Mouse (Mus musculus): ENCODE measurements around the gene Itpkb. TPM values are rescaled to one million over a fixed set of nuclear protein-coding genes. Genes with fewer than 3 reads are reported as not detected.
A peak's percentile ranks its signal among the peaks of the same experiment; 100 is the strongest.

Gene Itpkb
- polyA plus RNA-seq, 1 experiment: 18.1 TPM

GRCm38 (mm10) chr1:180426405-180426804, 96.1 kb downstream of the Itpkb start:
- WGBS: 76% methylated on average over 6 of the region's 6 CpGs
- no peak overlapping the region for H3K4me3 ChIP-seq (replicated peaks; ENCODE audit: control insufficient read depth, low read depth, low read length)
- TF ChIP-seq CTCF (IDR thresholded peaks at IDR 0.05; ENCODE audit: control insufficient read depth, insufficient read depth, low read length): no peak
- no peak for TF ChIP-seq POLR2A (IDR thresholded peaks at IDR 0.05; ENCODE audit: borderline replicate concordance, control insufficient read depth, low read depth, low read length)
- H3K4me1 ChIP-seq (ENCODE audit: control insufficient read depth, insufficient read depth, low read length): peaks cover 3% of the 10 kb centered on the region; the same call in 1 of the 2 replicates
- H3K27ac ChIP-seq (ENCODE audit: control insufficient read depth, insufficient read depth, low read depth, low read length, poor library complexity): no peak overlapping the region

- 23% methylated on average over 10 of the region's 10 CpGs for WGBS
- TF ChIP-seq POLR2A (IDR thresholded peaks at IDR 0.05; ENCODE audit: borderline replicate concordance, control insufficient read depth, low read depth, low read length): no peak
- TF ChIP-seq CTCF (IDR thresholded peaks at IDR 0.05; ENCODE audit: control insufficient read depth, insufficient read depth, low read length): no peak
- H3K27ac ChIP-seq (ENCODE audit: control insufficient read depth, insufficient read depth, low read depth, low read length, poor library complexity): no peak overlapping the region
- peaks cover 3% of the 10 kb centered on the region; the same call in 1 of the 2 replicates for H3K4me1 ChIP-seq (ENCODE audit: control insufficient read depth, insufficient read depth, low read length)
- no peak overlapping the region for H3K4me3 ChIP-seq (replicated peaks; ENCODE audit: control insufficient read depth, low read depth, low read length)
Observed at GRCm38 (mm10) chr1:180427685-180428084, 97.4 kb downstream of the Itpkb start.

GRCm38 (mm10) chr1:180428101-180428712, 97.9 kb downstream of the Itpkb start:
- WGBS: 5% methylated on average over 9 of the region's 9 CpGs
- Histone ChIP-seq H3K27ac (ENCODE audit: control insufficient read depth, insufficient read depth, low read depth, low read length, poor library complexity) (no peak overlapping the region), H3K4me3 (replicated peaks; ENCODE audit: control insufficient read depth, low read depth, low read length) (no peak overlapping the region), H3K4me1 (ENCODE audit: control insufficient read depth, insufficient read depth, low read length) (peaks cover 3% of the 10 kb centered on the region; the same call in 1 of the 2 replicates)
- no peak for TF ChIP-seq POLR2A (IDR thresholded peaks at IDR 0.05; ENCODE audit: borderline replicate concordance, control insufficient read depth, low read depth, low read length)
- TF ChIP-seq CTCF (IDR thresholded peaks at IDR 0.05; ENCODE audit: control insufficient read depth, insufficient read depth, low read length): peak; percentile 89

- WGBS: 38% methylated on average over 8 of the region's 8 CpGs
- TF ChIP-seq POLR2A (IDR thresholded peaks at IDR 0.05; ENCODE audit: borderline replicate concordance, control insufficient read depth, low read depth, low read length) (no peak), CTCF (IDR thresholded peaks at IDR 0.05; ENCODE audit: control insufficient read depth, insufficient read depth, low read length) (no peak)
- H3K4me1 ChIP-seq (ENCODE audit: control insufficient read depth, insufficient read depth, low read length): peaks cover 3% of the 10 kb centered on the region; the same call in 1 of the 2 replicates
- no peak overlapping the region for H3K4me3 ChIP-seq (replicated peaks; ENCODE audit: control insufficient read depth, low read depth, low read length)
- H3K27ac ChIP-seq (ENCODE audit: control insufficient read depth, insufficient read depth, low read depth, low read length, poor library complexity): no peak overlapping the region
Observed at GRCm38 (mm10) chr1:180428871-180429270, 98.6 kb downstream of the Itpkb start.

GRCm38 (mm10) chr1:180429819-180430218, 99.5 kb downstream of the Itpkb start:
- 26% methylated on average over 5 of the region's 5 CpGs for WGBS
- peaks cover 3% of the 10 kb centered on the region; the same call in 1 of the 2 replicates for H3K4me1 ChIP-seq (ENCODE audit: control insufficient read depth, insufficient read depth, low read length)
- no peak for TF ChIP-seq CTCF (IDR thresholded peaks at IDR 0.05; ENCODE audit: control insufficient read depth, insufficient read depth, low read length)
- no peak for TF ChIP-seq POLR2A (IDR thresholded peaks at IDR 0.05; ENCODE audit: borderline replicate concordance, control insufficient read depth, low read depth, low read length)
- no peak overlapping the region for H3K4me3 ChIP-seq (replicated peaks; ENCODE audit: control insufficient read depth, low read depth, low read length)
- H3K27ac ChIP-seq (ENCODE audit: control insufficient read depth, insufficient read depth, low read depth, low read length, poor library complexity): no peak overlapping the region

GRCm38 (mm10) chr1:180431833-180432232, 101.5 kb downstream of the Itpkb start:
- Histone ChIP-seq H3K4me1 (ENCODE audit: control insufficient read depth, insufficient read depth, low read length) (peaks cover 3% of the 10 kb centered on the region; the same call in 1 of the 2 replicates), H3K4me3 (replicated peaks; ENCODE audit: control insufficient read depth, low read depth, low read length) (peak overlapping the region; percentile 7), H3K27ac (ENCODE audit: control insufficient read depth, insufficient read depth, low read depth, low read length, poor library complexity) (no peak overlapping the region)
- WGBS: under 1% methylated on average over 12 of the region's 12 CpGs
- TF ChIP-seq CTCF (IDR thresholded peaks at IDR 0.05; ENCODE audit: control insufficient read depth, insufficient read depth, low read length) (peak; percentile 59), POLR2A (IDR thresholded peaks at IDR 0.05; ENCODE audit: borderline replicate concordance, control insufficient read depth, low read depth, low read length) (no peak)

- no peak for TF ChIP-seq POLR2A (IDR thresholded peaks at IDR 0.05; ENCODE audit: borderline replicate concordance, control insufficient read depth, low read depth, low read length)
- H3K4me3 ChIP-seq (replicated peaks; ENCODE audit: control insufficient read depth, low read depth, low read length): no peak overlapping the region
- peaks cover 3% of the 10 kb centered on the region; the same call in 1 of the 2 replicates for H3K4me1 ChIP-seq (ENCODE audit: control insufficient read depth, insufficient read depth, low read length)
- WGBS: 18% methylated on average over 16 of the region's 16 CpGs
- H3K27ac ChIP-seq (ENCODE audit: control insufficient read depth, insufficient read depth, low read depth, low read length, poor library complexity): no peak overlapping the region
Observed at GRCm38 (mm10) chr1:180433098-180433538, 102.8 kb downstream of the Itpkb start.

- H3K4me1 ChIP-seq (ENCODE audit: control insufficient read depth, insufficient read depth, low read length): peaks cover 3% of the 10 kb centered on the region; the same call in 1 of the 2 replicates
- 23% methylated on average over 7 of the region's 7 CpGs for WGBS
Observed at GRCm38 (mm10) chr1:180433796-180434566, 103.7 kb downstream of the Itpkb start.

More at GRCm38 (mm10) chr1:180433796-180434566, 103.7 kb downstream of the Itpkb start:
- no peak overlapping the region for H3K27ac ChIP-seq (ENCODE audit: control insufficient read depth, insufficient read depth, low read depth, low read length, poor library complexity)
- no peak overlapping the region for H3K4me3 ChIP-seq (replicated peaks; ENCODE audit: control insufficient read depth, low read depth, low read length)
- TF ChIP-seq POLR2A (IDR thresholded peaks at IDR 0.05; ENCODE audit: borderline replicate concordance, control insufficient read depth, low read depth, low read length) (no peak), CTCF (IDR thresholded peaks at IDR 0.05; ENCODE audit: control insufficient read depth, insufficient read depth, low read length) (peak; percentile 83)
